Mouse (Mus musculus): ENCODE results near the gene Prrc2c. TPM values are rescaled to one million over a fixed set of nuclear protein-coding genes. Genes with fewer than 3 reads are reported as not detected.
"Not testable (repeated sequence)": the region's sequence is repeated elsewhere in the genome, so short reads cannot be mapped to it uniquely, and the experiment has no call there.

Gene Prrc2c
- 152 and 164 TPM in 2 replicates for total RNA-seq (2012; rRNA removed)

DNA sequence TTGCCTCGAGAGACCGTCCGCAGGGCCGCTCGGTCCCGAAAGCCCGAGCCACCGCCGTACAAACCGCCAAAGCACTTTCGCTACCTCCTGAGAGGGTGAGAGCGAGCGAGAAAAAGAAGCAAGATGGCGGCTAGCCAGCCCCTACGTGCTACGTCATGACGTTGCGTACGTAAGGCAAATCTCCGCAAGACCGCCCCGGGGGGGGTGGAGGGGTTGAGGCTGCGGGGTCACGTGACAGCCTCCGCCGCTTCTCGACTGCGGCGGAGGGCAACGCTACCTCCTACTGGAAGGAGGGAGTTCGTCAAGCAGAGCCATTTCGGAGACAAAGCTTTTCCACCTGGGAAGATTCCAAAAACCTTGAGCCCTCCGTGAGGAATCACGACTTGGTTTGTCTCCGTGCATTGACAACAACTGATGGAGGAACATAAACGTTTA lies at the start of gene Prrc2c:
Prrc2c (minus strand) TSS at position 156 of the 435 bp plus-strand sequence.
- H3K9ac ChIP-seq (ENCODE audit: insufficient read depth, low read depth, low read length, poor library complexity, severe bottlenecking), result peak within 1 kb of the TSS; percentile 99
- peak; percentile 96 for DNase-seq (ENCODE audit: low read depth, low spot score)
- in situ Hi-C loops (cut with MboI; ENCODE audit: low sequenced_read_pairs in 2 of 2, unreplicated experiment in 2 of 2), result no loop called here
- peaks cover 2 to 10% of the 10 kb centered on the region in 2 experiments; a peak in 3 of 4 replicates for H3K4me1 ChIP-seq (ENCODE audit: control insufficient read depth in 2 of 2, insufficient read depth in 2 of 2, low read length in 2 of 2, poor library complexity in 1 of 2)
- peak within 1 kb of the TSS; percentile 91 to 97 for H3K4me3 ChIP-seq (ENCODE audit: insufficient read depth in 1 of 2, low read depth in 1 of 2, low read length in 2 of 2, poor library complexity in 1 of 2, severe bottlenecking in 1 of 2)
- H3K9me3 ChIP-seq (ENCODE audit: control insufficient read depth, insufficient read depth, low read depth, low read length), result no peaks in the 10 kb centered on the region
- 0 out of 2 replicates have a peak, but pooled peaks cover 3% of the 10 kb centered on the region for H3K36me3 ChIP-seq (ENCODE audit: control insufficient read depth, insufficient read depth, low read length, poor library complexity, severe bottlenecking)
- H3K27ac ChIP-seq (ENCODE audit: insufficient read depth, low read depth, low read length, poor library complexity, severe bottlenecking), result peak within 1 kb of the TSS; percentile 66
- TF ChIP-seq HCFC1 (IDR thresholded peaks at IDR 0.05; ENCODE audit: borderline replicate concordance, insufficient read depth, low read length) (0 out of 2 replicates have a peak, but pooled peaks have one; percentile 19), ZNF384 (IDR thresholded peaks at IDR 0.05; ENCODE audit: low read depth, low read length) (no peak)

DNA sequence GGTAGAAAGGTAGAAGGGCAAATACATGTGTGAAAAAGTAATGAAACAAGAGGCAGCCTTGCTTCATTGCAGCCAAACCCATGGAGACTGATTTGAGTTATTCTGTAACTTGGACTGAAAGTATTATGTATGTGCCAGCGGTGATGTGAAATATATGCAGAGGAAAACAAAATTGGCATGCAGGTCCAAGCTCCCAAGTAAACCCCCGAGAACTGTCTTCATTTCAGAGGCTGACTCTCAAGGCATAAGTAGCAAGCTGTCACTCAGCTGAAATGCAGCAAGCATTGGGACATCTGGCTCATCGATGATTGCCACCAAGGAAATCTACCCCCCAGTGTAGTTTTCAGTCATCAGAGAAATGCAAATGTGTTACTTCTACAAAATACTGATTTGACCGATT lies 44.9 kb upstream of the Prrc2c start:
- TF ChIP-seq CHD2 (IDR thresholded peaks at IDR 0.05; ENCODE audit: low read depth, low read length) (no peak), MAFK (IDR thresholded peaks at IDR 0.05; ENCODE audit: insufficient read depth, low read depth, low read length) (no peak), HCFC1 (IDR thresholded peaks at IDR 0.05; ENCODE audit: borderline replicate concordance, insufficient read depth, low read length) (no peak), ZNF384 (IDR thresholded peaks at IDR 0.05; ENCODE audit: low read depth, low read length) (no peak), ZC3H11A (IDR thresholded peaks at IDR 0.05; ENCODE audit: borderline replicate concordance, low read depth, low read length) (no peak)
- H3K4me3 ChIP-seq (ENCODE audit: insufficient read depth in 1 of 2, low read depth in 1 of 2, low read length in 2 of 2, poor library complexity in 1 of 2, severe bottlenecking in 1 of 2), result no peak overlapping the region
- no peak overlapping the region for H3K9ac ChIP-seq (ENCODE audit: insufficient read depth, low read depth, low read length, poor library complexity, severe bottlenecking)
- no peaks in the 10 kb centered on the region for H3K4me1 ChIP-seq (ENCODE audit: control insufficient read depth in 2 of 2, insufficient read depth in 2 of 2, low read length in 2 of 2, poor library complexity in 1 of 2)
- no peak for DNase-seq (ENCODE audit: low read depth, low spot score)
- no peaks in the 10 kb centered on the region for H3K36me3 ChIP-seq (ENCODE audit: control insufficient read depth, insufficient read depth, low read length, poor library complexity, severe bottlenecking)
- in situ Hi-C loops (cut with MboI; ENCODE audit: low sequenced_read_pairs in 2 of 2, unreplicated experiment in 2 of 2), result no loop called here
- H3K27ac ChIP-seq (ENCODE audit: insufficient read depth, low read depth, low read length, poor library complexity, severe bottlenecking), result no peak overlapping the region
- no peaks in the 10 kb centered on the region for H3K9me3 ChIP-seq (ENCODE audit: control insufficient read depth, insufficient read depth, low read depth, low read length)

GRCm38 (mm10) chr1:162783669-162784248 lies 43.4 kb upstream of the Prrc2c start:
- no peak for DNase-seq (ENCODE audit: low read depth, low spot score)
- Histone ChIP-seq H3K36me3 (ENCODE audit: control insufficient read depth, insufficient read depth, low read length, poor library complexity, severe bottlenecking) (no peaks in the 10 kb centered on the region), H3K9me3 (ENCODE audit: control insufficient read depth, insufficient read depth, low read depth, low read length) (no peaks in the 10 kb centered on the region), H3K27ac (ENCODE audit: insufficient read depth, low read depth, low read length, poor library complexity, severe bottlenecking) (no peak overlapping the region), H3K4me1 (ENCODE audit: control insufficient read depth in 2 of 2, insufficient read depth in 2 of 2, low read length in 2 of 2, poor library complexity in 1 of 2) (no peaks in the 10 kb centered on the region), H3K4me3 (ENCODE audit: insufficient read depth in 1 of 2, low read depth in 1 of 2, low read length in 2 of 2, poor library complexity in 1 of 2, severe bottlenecking in 1 of 2) (no peak overlapping the region), H3K9ac (ENCODE audit: insufficient read depth, low read depth, low read length, poor library complexity, severe bottlenecking) (no peak overlapping the region)
- no peak for TF ChIP-seq HCFC1 (IDR thresholded peaks at IDR 0.05; ENCODE audit: borderline replicate concordance, insufficient read depth, low read length)
- in situ Hi-C loops (cut with MboI; ENCODE audit: low sequenced_read_pairs in 2 of 2, unreplicated experiment in 2 of 2), result no loop called here

- DNase-seq (ENCODE audit: low read depth, low spot score), result peak; percentile 2
- H3K9ac ChIP-seq (ENCODE audit: insufficient read depth, low read depth, low read length, poor library complexity, severe bottlenecking); in situ Hi-C loops (cut with MboI; ENCODE audit: low sequenced_read_pairs in 2 of 2, unreplicated experiment in 2 of 2); H3K4me1 ChIP-seq (ENCODE audit: control insufficient read depth in 2 of 2, insufficient read depth in 2 of 2, low read length in 2 of 2, poor library complexity in 1 of 2); H3K4me3 ChIP-seq (ENCODE audit: insufficient read depth in 1 of 2, low read depth in 1 of 2, low read length in 2 of 2, poor library complexity in 1 of 2, severe bottlenecking in 1 of 2); H3K9me3 ChIP-seq (ENCODE audit: control insufficient read depth, insufficient read depth, low read depth, low read length); H3K36me3 ChIP-seq (ENCODE audit: control insufficient read depth, insufficient read depth, low read length, poor library complexity, severe bottlenecking); H3K27ac ChIP-seq (ENCODE audit: insufficient read depth, low read depth, low read length, poor library complexity, severe bottlenecking): not testable (repeated sequence)
These were observed 40.7 kb upstream of the Prrc2c start for GRCm38 (mm10) chr1:162781035-162781434.

- H3K9ac ChIP-seq (ENCODE audit: insufficient read depth, low read depth, low read length, poor library complexity, severe bottlenecking), result no peak overlapping the region
- no peaks in the 10 kb centered on the region for H3K36me3 ChIP-seq (ENCODE audit: control insufficient read depth, insufficient read depth, low read length, poor library complexity, severe bottlenecking)
- H3K27ac ChIP-seq (ENCODE audit: insufficient read depth, low read depth, low read length, poor library complexity, severe bottlenecking), result no peak overlapping the region
- no peaks in the 10 kb centered on the region for H3K9me3 ChIP-seq (ENCODE audit: control insufficient read depth, insufficient read depth, low read depth, low read length)
- H3K4me1 ChIP-seq (ENCODE audit: control insufficient read depth in 2 of 2, insufficient read depth in 2 of 2, low read length in 2 of 2, poor library complexity in 1 of 2), result no peaks in the 10 kb centered on the region
- H3K4me3 ChIP-seq (ENCODE audit: insufficient read depth in 1 of 2, low read depth in 1 of 2, low read length in 2 of 2, poor library complexity in 1 of 2, severe bottlenecking in 1 of 2), result no peak overlapping the region
- no peak for DNase-seq (ENCODE audit: low read depth, low spot score)
- in situ Hi-C loops (cut with MboI; ENCODE audit: low sequenced_read_pairs in 2 of 2, unreplicated experiment in 2 of 2), result no loop called here
- TF ChIP-seq HCFC1 (IDR thresholded peaks at IDR 0.05; ENCODE audit: borderline replicate concordance, insufficient read depth, low read length) (no peak), ZC3H11A (IDR thresholded peaks at IDR 0.05; ENCODE audit: borderline replicate concordance, low read depth, low read length) (no peak), ZNF384 (IDR thresholded peaks at IDR 0.05; ENCODE audit: low read depth, low read length) (no peak), MAFK (IDR thresholded peaks at IDR 0.05; ENCODE audit: insufficient read depth, low read depth, low read length) (no peak), CHD2 (IDR thresholded peaks at IDR 0.05; ENCODE audit: low read depth, low read length) (no peak)
These were observed 37.7 kb upstream of the Prrc2c start for GRCm38 (mm10) chr1:162777943-162778538.
